Mouse (Mus musculus): ENCODE data around the gene Sh3kbp1. TPM values are rescaled to one million over a fixed set of nuclear protein-coding genes. Genes with fewer than 3 reads are reported as not detected.

The Sh3kbp1 gene
- polyA plus RNA-seq, 1 experiment from 2014 or later = 42.5 TPM

DNA sequence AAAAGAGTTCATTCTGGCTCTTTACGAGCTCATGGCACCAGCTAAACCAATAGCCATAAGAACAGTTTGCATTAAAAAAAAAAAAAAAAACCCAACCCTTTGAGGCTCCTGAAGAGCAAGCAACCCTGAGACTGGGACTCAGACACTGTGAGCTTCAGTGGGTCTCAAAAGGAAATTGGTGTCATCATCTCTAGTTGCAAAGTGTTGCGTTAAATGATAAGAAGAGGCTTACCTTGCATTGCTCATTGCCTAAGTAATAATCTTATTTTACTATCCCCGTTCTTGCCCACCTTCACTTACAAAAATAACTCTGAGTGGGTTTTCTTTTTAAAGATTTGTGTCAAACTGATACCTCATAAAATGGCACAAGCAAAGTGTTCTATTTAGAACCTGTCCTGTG is 21.5 kb downstream of the Sh3kbp1 start:
- H3K36me3 ChIP-seq (ENCODE audit: insufficient read depth) = no peaks in the 10 kb centered on the region
- WGBS = 81% methylated on average over 3 of the region's 3 CpGs

DNA sequence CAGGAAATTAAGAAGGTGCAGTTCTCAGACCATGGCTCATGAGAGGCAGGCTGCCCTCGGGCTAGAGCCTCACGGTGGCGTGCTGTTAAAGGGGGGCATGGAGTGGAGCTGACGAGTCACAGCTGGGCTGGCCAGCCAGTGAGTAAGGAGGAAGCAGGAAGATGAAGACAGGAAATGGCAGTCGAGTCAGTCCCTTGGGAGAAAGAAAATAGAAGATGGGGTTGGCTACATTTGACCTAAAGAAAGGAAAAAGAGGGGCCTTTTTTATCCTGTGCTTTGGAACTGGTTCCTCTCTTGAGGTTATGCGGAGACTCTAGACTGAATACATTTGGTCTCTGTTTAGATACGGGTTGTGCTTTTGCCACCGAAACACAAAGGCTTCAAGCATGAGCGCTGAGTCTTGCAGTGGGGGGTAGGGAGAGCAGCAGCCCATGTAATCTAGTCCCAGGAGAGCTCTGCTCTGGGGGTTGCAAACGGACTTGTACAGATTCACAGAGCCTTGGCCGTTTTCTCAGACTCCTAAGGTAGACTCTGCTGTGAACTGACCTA is 23.1 kb downstream of the Sh3kbp1 start:
- Histone ChIP-seq H3K9ac (no peak overlapping the region), H3K4me1 (ENCODE audit: insufficient read depth) (no peaks in the 10 kb centered on the region), H3K9me3 (ENCODE audit: low read depth, low read length) (no peaks in the 10 kb centered on the region), H3K36me3 (ENCODE audit: insufficient read depth) (no peaks in the 10 kb centered on the region), H3K27ac (ENCODE audit: low read depth) (no peak overlapping the region), H3K4me3 (ENCODE audit: low read depth, low read length) (no peak overlapping the region), H3K27me3 (ENCODE audit: insufficient read depth, low read length) (no peaks in the 10 kb centered on the region), H3K4me2 (no peak overlapping the region; the same call in 1 of the 2 replicates)
- WGBS = 45% methylated on average over 11 of the region's 11 CpGs
- ATAC-seq (ENCODE audit: insufficient read depth) (peak; percentile 84; the same call in 1 of the 2 replicates), DNase-seq (peak; percentile 44)
- TF ChIP-seq CTCF (IDR thresholded peaks at IDR 0.05; ENCODE audit: low read depth) = no peak

More for the DNA sequence above, 21.5 kb downstream of the Sh3kbp1 start:
- no peaks in the 10 kb centered on the region for H3K9me3 ChIP-seq (ENCODE audit: low read depth, low read length)
- ATAC-seq (ENCODE audit: insufficient read depth) (no peak), DNase-seq (no peak)
- no peak overlapping the region for H3K27ac ChIP-seq (ENCODE audit: low read depth)
- no peak overlapping the region for H3K9ac ChIP-seq
- H3K4me2 ChIP-seq = no peak overlapping the region
- H3K4me1 ChIP-seq (ENCODE audit: insufficient read depth) = no peaks in the 10 kb centered on the region
- no peaks in the 10 kb centered on the region for H3K27me3 ChIP-seq (ENCODE audit: insufficient read depth, low read length)
- no peak overlapping the region for H3K4me3 ChIP-seq (ENCODE audit: low read depth, low read length)
- no peak for TF ChIP-seq CTCF (IDR thresholded peaks at IDR 0.05; ENCODE audit: low read depth)

DNA sequence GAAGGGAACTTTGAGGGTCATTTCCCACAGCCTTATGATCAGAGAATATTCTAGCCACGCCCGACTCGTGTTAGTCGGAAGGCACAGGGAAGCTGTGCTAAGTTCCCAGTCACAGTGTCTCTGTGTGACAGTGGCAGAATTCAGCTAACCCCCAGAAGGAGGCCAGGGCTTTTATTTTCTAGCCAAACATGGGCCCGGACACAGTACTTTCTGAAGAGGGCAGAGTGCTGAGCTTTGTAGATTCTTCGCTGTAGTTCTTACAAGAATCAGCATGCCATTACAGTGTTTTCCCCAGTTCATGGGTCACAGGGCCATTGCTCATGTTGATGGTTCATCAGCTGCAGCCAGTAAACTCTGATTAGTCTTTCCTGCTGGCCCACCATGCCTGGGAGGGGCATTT is 23.7 kb downstream of the Sh3kbp1 start:
- no peak overlapping the region for H3K4me3 ChIP-seq (ENCODE audit: low read depth, low read length)
- H3K9me3 ChIP-seq (ENCODE audit: low read depth, low read length) = no peaks in the 10 kb centered on the region
- H3K27me3 ChIP-seq (ENCODE audit: insufficient read depth, low read length) = no peaks in the 10 kb centered on the region
- DNase-seq = no peak
- no peaks in the 10 kb centered on the region for H3K36me3 ChIP-seq (ENCODE audit: insufficient read depth)
- H3K27ac ChIP-seq (ENCODE audit: low read depth) = no peak overlapping the region
- H3K9ac ChIP-seq = no peak overlapping the region
- 0 out of 2 replicates have a peak, but pooled peaks have one; percentile 6 for ATAC-seq (ENCODE audit: insufficient read depth)
- no peak overlapping the region; the same call in 1 of the 2 replicates for H3K4me2 ChIP-seq
- no peak for TF ChIP-seq CTCF (IDR thresholded peaks at IDR 0.05; ENCODE audit: low read depth)
- 64% methylated on average over 6 of the region's 6 CpGs for WGBS
- H3K4me1 ChIP-seq (ENCODE audit: insufficient read depth) = no peaks in the 10 kb centered on the region

DNA sequence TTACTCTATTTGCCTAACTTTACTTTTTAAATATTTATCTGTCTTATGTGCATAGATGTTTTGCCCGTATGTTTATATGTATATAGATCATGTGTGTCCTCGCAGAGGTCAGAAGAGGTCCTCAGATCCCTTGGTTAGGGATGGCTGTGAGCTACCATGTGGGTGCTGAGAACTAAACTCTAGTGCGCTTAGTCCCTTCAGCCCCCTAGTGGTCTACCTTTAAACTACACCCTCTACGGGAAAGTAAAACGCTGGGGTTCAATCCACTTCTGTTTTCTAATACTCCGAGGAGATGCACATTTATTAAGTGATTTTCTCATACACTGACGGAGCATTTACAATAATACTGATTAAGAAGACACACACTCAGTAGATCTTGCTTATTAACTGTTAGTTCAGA is 44.3 kb downstream of the Sh3kbp1 start:
- Histone ChIP-seq H3K36me3 (ENCODE audit: insufficient read depth) (no peaks in the 10 kb centered on the region), H3K4me1 (ENCODE audit: insufficient read depth) (no peaks in the 10 kb centered on the region), H3K9me3 (ENCODE audit: low read depth, low read length) (no peaks in the 10 kb centered on the region), H3K27me3 (ENCODE audit: insufficient read depth, low read length) (no peaks in the 10 kb centered on the region), H3K9ac (no peak overlapping the region), H3K4me3 (ENCODE audit: low read depth, low read length) (no peak overlapping the region), H3K27ac (ENCODE audit: low read depth) (no peak overlapping the region), H3K4me2 (no peak overlapping the region)
- TF ChIP-seq CTCF (IDR thresholded peaks at IDR 0.05; ENCODE audit: low read depth) = peak; percentile 41; the same call in 1 of the 2 replicates
- 81% methylated on average over 7 of the region's 7 CpGs for WGBS
- DNase-seq = no peak
- ATAC-seq (ENCODE audit: insufficient read depth) = no peak

DNA sequence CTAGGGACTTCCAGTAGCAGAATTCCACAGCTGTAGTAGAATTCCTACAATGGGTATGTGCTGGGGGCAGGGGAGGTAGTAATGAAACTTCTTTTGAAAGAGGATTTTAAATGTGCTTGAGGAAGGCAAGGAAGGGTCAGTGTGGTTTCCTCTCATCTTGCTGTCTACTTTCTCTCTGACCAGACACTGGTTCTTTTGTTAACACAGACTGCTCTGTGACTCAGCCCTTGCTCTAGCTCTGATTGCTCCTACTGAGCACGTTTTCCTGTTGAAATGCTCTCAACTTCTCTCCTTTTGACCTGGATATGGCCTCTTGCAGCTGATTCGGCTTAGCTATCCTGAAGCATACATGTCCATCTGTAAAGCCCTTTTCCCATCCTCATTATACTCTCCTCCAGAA is 45.4 kb downstream of the Sh3kbp1 start:
- Histone ChIP-seq H3K27me3 (ENCODE audit: insufficient read depth, low read length) (no peaks in the 10 kb centered on the region), H3K4me3 (ENCODE audit: low read depth, low read length) (no peak overlapping the region), H3K4me2 (no peak overlapping the region), H3K27ac (ENCODE audit: low read depth) (no peak overlapping the region), H3K9me3 (ENCODE audit: low read depth, low read length) (no peaks in the 10 kb centered on the region), H3K9ac (no peak overlapping the region), H3K4me1 (ENCODE audit: insufficient read depth) (no peaks in the 10 kb centered on the region), H3K36me3 (ENCODE audit: insufficient read depth) (no peaks in the 10 kb centered on the region)
- no peak for TF ChIP-seq CTCF (IDR thresholded peaks at IDR 0.05; ENCODE audit: low read depth)
- 42% methylated on average over 2 of the region's 2 CpGs for WGBS
- ATAC-seq (ENCODE audit: insufficient read depth) (no peak), DNase-seq (no peak)

DNA sequence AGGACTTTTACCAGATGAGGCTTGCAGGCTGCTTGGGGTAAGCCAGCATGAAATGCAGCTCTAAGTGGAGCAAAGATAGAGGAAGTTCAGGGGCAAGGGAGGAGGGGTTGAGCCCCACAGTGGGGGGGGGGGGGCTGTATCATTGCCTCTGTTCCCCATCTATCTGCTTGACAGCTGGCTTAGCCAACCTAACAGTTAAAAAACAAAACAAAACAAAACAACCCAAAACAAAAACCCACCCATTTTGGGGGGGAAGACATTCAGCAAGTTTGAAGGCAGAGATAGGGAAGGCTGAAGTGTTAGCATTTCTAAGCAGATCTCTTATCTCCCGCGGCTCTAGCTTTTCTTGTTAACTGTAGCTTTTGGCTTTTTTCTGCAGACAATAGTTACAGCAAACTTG is 49.2 kb downstream of the Sh3kbp1 start:
- 17% methylated on average over 2 of the region's 2 CpGs for WGBS
- H3K9me3 ChIP-seq (ENCODE audit: low read depth, low read length) = no peaks in the 10 kb centered on the region
- no peak overlapping the region for H3K27ac ChIP-seq (ENCODE audit: low read depth)
- H3K36me3 ChIP-seq (ENCODE audit: insufficient read depth) = no peaks in the 10 kb centered on the region
- H3K4me3 ChIP-seq (ENCODE audit: low read depth, low read length) = no peak overlapping the region
- H3K27me3 ChIP-seq (ENCODE audit: insufficient read depth, low read length) = no peaks in the 10 kb centered on the region; the same call in 1 of the 2 replicates
- DNase-seq (peak; percentile 17), ATAC-seq (ENCODE audit: insufficient read depth) (peak; percentile 44; the same call in 1 of the 2 replicates)
- TF ChIP-seq CTCF (IDR thresholded peaks at IDR 0.05; ENCODE audit: low read depth) = no peak
- no peak overlapping the region for H3K4me2 ChIP-seq
- no peaks in the 10 kb centered on the region for H3K4me1 ChIP-seq (ENCODE audit: insufficient read depth)
- no peak overlapping the region for H3K9ac ChIP-seq

DNA sequence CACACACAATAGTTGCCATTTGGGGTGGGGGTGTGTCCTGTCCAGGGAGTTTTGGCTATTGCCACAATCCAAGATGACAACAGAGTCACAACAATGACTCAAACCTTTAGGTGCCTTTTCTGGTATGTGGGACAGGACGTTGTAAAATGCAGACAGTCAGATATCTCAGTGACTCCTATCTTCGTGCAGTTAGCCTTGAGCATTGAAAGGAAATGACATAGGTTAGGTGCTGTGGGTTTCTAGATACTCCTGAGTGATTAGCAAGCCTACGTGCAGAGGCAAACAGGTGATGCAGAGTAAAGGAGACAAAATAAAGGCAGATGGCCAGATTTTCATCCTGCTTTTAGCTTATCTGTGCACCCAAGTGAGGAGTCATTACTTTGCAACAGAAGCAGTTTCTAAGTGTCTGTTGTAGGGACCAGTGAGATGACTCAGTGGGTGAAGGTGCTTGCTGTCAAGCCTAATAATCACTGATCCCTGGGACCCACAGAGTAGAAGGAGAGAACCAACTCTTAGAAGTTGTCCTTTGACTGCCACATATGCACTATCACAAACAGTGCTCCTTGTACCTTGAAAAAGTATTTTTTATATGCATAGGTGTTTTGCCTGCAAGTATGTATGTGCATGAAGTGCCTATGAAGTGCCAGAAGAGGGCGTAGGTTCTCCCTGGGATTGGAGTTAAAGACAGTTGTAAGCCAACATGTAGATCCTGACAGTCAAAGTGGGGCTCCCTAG is 50.7 kb downstream of the Sh3kbp1 start:
- Histone ChIP-seq H3K9me3 (ENCODE audit: low read depth, low read length) (no peaks in the 10 kb centered on the region), H3K36me3 (ENCODE audit: insufficient read depth) (no peaks in the 10 kb centered on the region), H3K4me2 (no peak overlapping the region), H3K4me3 (ENCODE audit: low read depth, low read length) (no peak overlapping the region), H3K27me3 (ENCODE audit: insufficient read depth, low read length) (no peaks in the 10 kb centered on the region; the same call in 1 of the 2 replicates), H3K4me1 (ENCODE audit: insufficient read depth) (no peaks in the 10 kb centered on the region), H3K9ac (no peak overlapping the region), H3K27ac (ENCODE audit: low read depth) (no peak overlapping the region)
- peak; percentile 23; the same call in 1 of the 2 replicates for TF ChIP-seq CTCF (IDR thresholded peaks at IDR 0.05; ENCODE audit: low read depth)
- DNase-seq = no peak
- ATAC-seq (ENCODE audit: insufficient read depth) = no peak
- WGBS = 70% methylated on average over 4 of the region's 4 CpGs

All from lung, embryonic 14.5 days (tissue).